Mouse (Mus musculus) left cerebral cortex, adult 2 months (tissue): ENCODE results near the gene Serpinb6a. TPM values are rescaled to one million over a fixed set of nuclear protein-coding genes. Genes with fewer than 3 reads are reported as not detected.
A peak's percentile ranks its signal among the peaks of the same experiment; 100 is the strongest.

ENCODE experiments used
- DNase-seq, 2 experiments: peaks; one replicate each; pipeline ENCODE4 v3.0.0; 2021 to 2022; ENCODE audit warnings: low spot score in 2 of 2, mixed read lengths in 1 of 2; ENCODE audit errors: extremely low spot score in 1 of 2
- H3K27ac ChIP-seq: fragments of 200-600 bp; 2 replicates; pipeline ENCODE4 v1.8.1; 2022
- H3K4me3 ChIP-seq: fragments of 200-600 bp; 2 replicates; pipeline ENCODE4 v1.8.1; 2022
- CTCF ChIP-seq: fragments of 200-600 bp; IDR thresholded peaks from 2 replicates; pipeline ENCODE4 v1.8.1; 2022; ENCODE audit warnings: antibody characterized with exemption, mild to moderate bottlenecking, moderate library complexity
- intact Hi-C: fragments of 180-260 bp; cut with DNase I; formaldehyde crosslinking; loops from one replicate; pipeline ENCODE4 v1.15.1; 2025
- total RNA-seq, 2 experiments: library from RNA; stranded (reverse); gene quantifications; 2 replicates each; pipeline ENCODE4 v1.2.3; 2021

Gene Serpinb6a
- total RNA-seq, 2 experiments from 2014 or later = 31.9 to 37.3 TPM

DNA sequence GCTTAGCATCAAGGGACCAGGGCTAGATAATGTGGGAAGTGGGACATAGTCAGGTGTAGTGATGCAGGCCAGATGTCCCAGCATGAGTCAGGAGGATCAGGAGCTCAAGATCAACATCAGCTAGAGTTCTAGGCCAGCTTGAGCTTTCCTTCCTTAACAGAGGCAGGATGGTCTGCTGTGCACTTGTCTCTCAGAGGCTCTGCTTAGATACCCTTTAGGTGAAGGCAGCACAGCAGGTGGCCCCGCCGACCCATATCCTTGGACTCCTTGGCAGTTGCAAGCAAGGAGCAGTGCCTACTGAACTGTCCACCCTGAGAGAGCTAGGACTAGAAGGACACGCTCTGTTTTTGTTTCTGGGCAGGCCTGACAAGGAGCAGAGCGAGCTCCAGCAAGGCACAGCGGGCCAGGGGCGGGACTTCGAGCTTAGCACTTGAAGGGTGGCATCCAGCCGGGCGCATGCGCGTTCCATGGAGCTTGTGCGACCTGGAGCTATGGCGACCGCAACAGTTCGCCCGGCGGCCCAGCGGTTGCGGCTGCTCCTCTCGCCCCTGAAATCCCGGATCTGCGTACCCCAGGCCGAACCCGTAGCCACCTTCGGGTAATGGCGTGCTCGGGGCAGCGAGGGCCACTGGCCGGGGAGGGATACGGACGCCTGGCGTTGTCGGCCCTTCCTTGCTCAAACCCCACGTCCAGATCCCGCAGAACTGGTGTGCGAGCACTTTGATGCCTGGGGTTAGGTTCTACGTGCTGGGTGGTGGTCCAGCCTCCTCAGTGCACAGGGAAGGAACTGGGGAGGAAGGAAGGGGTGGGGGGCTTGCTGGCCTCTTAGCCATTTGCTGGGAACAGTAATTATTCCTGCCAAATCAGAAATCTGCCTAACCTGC, 34.8 kb upstream of the Serpinb6a start, which contains the start of gene Bphl:
Bphl (plus strand) TSS at position 426 of the 884 bp plus-strand sequence.
- DNase-seq = peak; percentile 90 to 92
- intact Hi-C loops = loop anchor here (10.0 kb wide), 1 partner anchor 837 kb away; the partner anchor contains the start of gene Prpf4b
- TF ChIP-seq CTCF = no peak
- H3K27ac ChIP-seq = peak within 1 kb of the TSS; percentile 91
- peak within 1 kb of the TSS; percentile 81 for H3K4me3 ChIP-seq

DNA sequence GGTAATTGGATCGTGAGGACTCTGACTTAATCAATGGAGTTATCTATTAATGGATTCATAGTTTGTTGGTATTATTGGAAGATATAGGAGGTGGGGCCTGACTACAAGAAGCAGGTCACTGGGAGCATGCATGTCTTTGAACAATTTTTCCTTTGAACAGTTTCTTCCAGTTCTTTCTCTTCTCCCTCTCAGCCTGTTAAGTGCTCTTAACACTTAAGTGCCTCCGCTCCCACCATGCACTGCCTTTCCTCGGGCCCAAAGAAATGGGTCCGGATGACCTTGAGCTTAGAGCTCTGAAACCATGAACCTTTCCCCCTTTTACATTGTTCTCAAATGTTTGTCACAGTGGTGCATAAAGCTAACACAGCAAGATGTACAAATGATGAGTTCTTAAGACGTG, 34.1 kb upstream of the Serpinb6a start:
- Histone ChIP-seq H3K4me3 (no peak overlapping the region), H3K27ac (peak overlapping the region; percentile 91)
- no peak for DNase-seq
- no peak for TF ChIP-seq CTCF
- intact Hi-C loops = loop anchor here (10.0 kb wide), 1 partner anchor 838 kb away; the partner anchor contains the start of gene Prpf4b

- intact Hi-C loops = loop anchor here (10.0 kb wide), 1 partner anchor 839 kb away; the partner anchor contains the start of gene Prpf4b
- no peak overlapping the region for H3K27ac ChIP-seq
- no peak for TF ChIP-seq CTCF
- DNase-seq = no peak
- H3K4me3 ChIP-seq = no peak overlapping the region
Measured at GRCm38 (mm10) chr13:34035424-34035823, 32.8 kb upstream of the Serpinb6a start.

- no peak for DNase-seq
- intact Hi-C loops = loop anchor here (10.0 kb wide), 1 partner anchor 843 kb away; the partner anchor contains the start of gene Prpf4b
- TF ChIP-seq CTCF = no peak
- Histone ChIP-seq H3K4me3 (no peak overlapping the region), H3K27ac (no peak overlapping the region)
Measured at GRCm38 (mm10) chr13:34032041-34032440, 29.4 kb upstream of the Serpinb6a start.

DNA sequence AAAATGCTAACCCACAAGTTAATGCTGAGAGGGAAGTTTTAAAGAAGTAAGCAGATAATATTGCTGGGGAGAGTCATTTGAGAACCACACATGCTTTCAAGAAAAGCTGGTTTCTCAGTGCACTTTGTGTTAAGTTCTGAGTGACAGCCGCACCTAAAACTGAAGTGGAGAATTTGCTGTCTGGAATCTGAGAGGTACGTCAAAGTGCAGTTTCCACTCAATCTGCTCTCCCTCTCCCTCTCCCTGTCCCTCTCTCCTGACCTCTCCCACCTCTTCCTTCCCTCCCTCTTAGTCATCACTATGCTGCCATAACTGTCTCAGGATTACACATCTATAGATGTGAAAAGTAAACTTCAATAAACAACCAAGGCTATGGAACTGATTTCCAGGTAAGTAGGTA, 19.4 kb upstream of the Serpinb6a start:
- intact Hi-C loops = no loop called here
- DNase-seq = no peak
- TF ChIP-seq CTCF = no peak
- Histone ChIP-seq H3K27ac (no peak overlapping the region), H3K4me3 (no peak overlapping the region)

- Histone ChIP-seq H3K4me3 (no peak overlapping the region), H3K27ac (no peak overlapping the region)
- intact Hi-C loops = no loop called here
- no peak for DNase-seq
- no peak for TF ChIP-seq CTCF
Measured at GRCm38 (mm10) chr13:34018521-34018920, 15.9 kb upstream of the Serpinb6a start.

GRCm38 (mm10) chr13:34016927-34017569, 14.5 kb upstream of the Serpinb6a start:
- DNase-seq = no peak
- TF ChIP-seq CTCF = no peak
- Histone ChIP-seq H3K4me3 (no peak overlapping the region), H3K27ac (no peak overlapping the region)
- intact Hi-C loops = no loop called here

- no peak for TF ChIP-seq CTCF
- DNase-seq = no peak
- H3K4me3 ChIP-seq = no peak overlapping the region
- no peak overlapping the region for H3K27ac ChIP-seq
- intact Hi-C loops = no loop called here
Measured at GRCm38 (mm10) chr13:34007234-34007633, 4.6 kb upstream of the Serpinb6a start.

- intact Hi-C loops = no loop called here
- peak overlapping the region; percentile 89 for H3K4me3 ChIP-seq
- peak overlapping the region; percentile 53; the same call in 1 of the 2 replicates for H3K27ac ChIP-seq
- no peak; the same call in 1 of the 2 replicates for TF ChIP-seq CTCF
- no peak for DNase-seq
Measured at GRCm38 (mm10) chr13:34003058-34003457, 464 bp upstream of the Serpinb6a start.

GRCm38 (mm10) chr13:33995197-33995596, 7.4 kb downstream of the Serpinb6a start:
- intact Hi-C loops = loop anchor here (1.0 to 10.0 kb wide), 2 partner anchors 38 to 1130 kb away; no protein-coding TSS in a partner anchor
- DNase-seq = peak; percentile 61 to 68
- TF ChIP-seq CTCF = peak; percentile 94
- Histone ChIP-seq H3K4me3 (no peak overlapping the region), H3K27ac (no peak overlapping the region)

- H3K4me3 ChIP-seq = no peak overlapping the region
- intact Hi-C loops = loop anchor here (10.0 kb wide), 1 partner anchor 1125 kb away; no protein-coding TSS in a partner anchor
- no peak for TF ChIP-seq CTCF
- H3K27ac ChIP-seq = no peak overlapping the region
- no peak for DNase-seq
Measured at GRCm38 (mm10) chr13:33989625-33990024, 13.0 kb downstream of the Serpinb6a start.

DNA sequence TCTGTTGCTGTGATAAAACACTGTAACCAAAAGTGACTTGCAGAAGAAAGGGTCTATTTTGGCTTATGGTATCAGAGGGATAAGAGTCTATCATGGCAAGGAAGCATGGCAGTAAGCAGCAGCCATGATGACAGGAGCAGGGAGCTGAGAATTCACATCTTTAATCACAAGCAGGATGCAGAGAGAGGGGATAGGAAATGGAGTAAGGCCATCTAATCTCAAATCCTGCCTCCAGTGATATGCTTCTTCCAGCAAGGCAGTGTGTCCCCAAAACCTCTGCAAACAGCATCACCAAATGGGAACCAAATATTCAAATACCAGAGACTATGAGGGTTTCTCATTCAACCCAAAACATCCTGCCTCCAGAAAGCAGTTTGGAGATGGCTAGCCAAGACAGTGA, 36.0 kb downstream of the Serpinb6a start:
- no peak for DNase-seq
- no peak for TF ChIP-seq CTCF
- no peak overlapping the region for H3K4me3 ChIP-seq
- H3K27ac ChIP-seq = no peak overlapping the region
- intact Hi-C loops = no loop called here
